Mouse (Mus musculus): Measurements from ENCODE around the gene Hist1h3f. TPM values are rescaled to one million over a fixed set of nuclear protein-coding genes. Genes with fewer than 3 reads are reported as not detected.
"Not testable (repeated sequence)": the region's sequence is repeated elsewhere in the genome, so short reads cannot be mapped to it uniquely, and the experiment has no call there.

Hist1h3f gene
- total RNA-seq, 1 experiment from 2014 or later, result 24.1 TPM

GRCm38 (mm10) chr13:23574546-23575170, 30.8 kb downstream of the Hist1h3f start:
- ATAC-seq (ENCODE audit: extremely low read depth, insufficient number of reproducible peaks, low FRiP score, poor library complexity, severe bottlenecking), result not testable (repeated sequence)

GRCm38 (mm10) chr13:23575271-23575851, 31.5 kb downstream of the Hist1h3f start, which contains the start of gene Hist1h3d:
Gene Hist1h3d, plus strand, starts transcription at chr13:23575763.
- ATAC-seq (ENCODE audit: extremely low read depth, insufficient number of reproducible peaks, low FRiP score, poor library complexity, severe bottlenecking), result peak; percentile 53; the same call in 1 of the 2 replicates

GRCm38 (mm10) chr13:23575864-23576313, 32.0 kb downstream of the Hist1h3f start:
- ATAC-seq (ENCODE audit: extremely low read depth, insufficient number of reproducible peaks, low FRiP score, poor library complexity, severe bottlenecking), result not testable (repeated sequence)

DNA sequence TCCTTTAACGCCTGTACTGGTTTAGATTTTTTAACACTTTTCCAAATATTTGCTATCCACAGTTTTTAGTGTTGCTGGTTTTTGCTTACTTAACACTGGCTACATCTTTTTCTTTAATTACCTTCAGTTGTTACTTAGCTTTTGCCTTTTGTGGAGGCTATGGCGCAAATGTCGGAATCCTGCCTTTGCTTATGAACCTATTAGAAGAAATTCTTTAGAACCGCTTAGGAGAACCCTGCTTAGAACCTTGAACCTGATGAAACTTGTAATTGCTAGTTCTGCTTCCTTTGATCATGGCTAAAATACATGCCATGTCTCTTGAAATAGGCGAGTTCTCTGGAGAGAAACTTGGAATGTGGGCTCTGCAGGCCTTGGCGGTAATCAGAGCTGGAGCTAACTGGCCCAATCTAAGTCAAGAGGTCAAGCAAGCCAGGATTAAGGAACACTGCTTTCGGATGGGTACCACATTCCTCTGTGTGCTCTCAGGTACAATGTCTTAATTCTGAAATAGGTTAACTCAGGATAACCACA, 32.6 kb downstream of the Hist1h3f start:
- no peak for ATAC-seq (ENCODE audit: extremely low read depth, insufficient number of reproducible peaks, low FRiP score, poor library complexity, severe bottlenecking)

- ATAC-seq (ENCODE audit: extremely low read depth, insufficient number of reproducible peaks, low FRiP score, poor library complexity, severe bottlenecking), result no peak
Measured at GRCm38 (mm10) chr13:23576906-23577639, 33.2 kb downstream of the Hist1h3f start.

DNA sequence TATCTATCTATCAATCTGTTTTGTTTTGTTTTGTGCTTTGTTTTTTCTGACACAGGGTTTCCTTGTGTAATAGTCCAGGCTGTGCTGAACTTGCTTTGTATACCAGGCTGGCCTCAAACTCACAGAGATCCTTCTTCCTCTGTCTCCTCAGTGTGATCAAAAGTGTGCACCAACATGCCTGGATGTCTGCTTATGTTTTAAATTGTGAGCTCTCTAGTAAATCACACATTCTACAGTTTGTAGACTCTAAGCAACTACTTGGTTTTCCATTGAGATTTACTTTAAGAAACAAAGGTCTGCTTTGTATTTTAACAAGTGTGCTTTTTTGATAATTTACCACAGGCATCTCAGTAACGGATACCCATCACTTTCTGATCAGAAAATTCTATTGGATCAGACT, 34.0 kb downstream of the Hist1h3f start:
- no peak for ATAC-seq (ENCODE audit: extremely low read depth, insufficient number of reproducible peaks, low FRiP score, poor library complexity, severe bottlenecking)

GRCm38 (mm10) chr13:23581408-23582218, 37.8 kb downstream of the Hist1h3f start, which contains the start of gene Hist1h4d:
Gene Hist1h4d, plus strand, starts transcription at chr13:23581598.
- ATAC-seq (ENCODE audit: extremely low read depth, insufficient number of reproducible peaks, low FRiP score, poor library complexity, severe bottlenecking), result peak; percentile 62

- no peak for ATAC-seq (ENCODE audit: extremely low read depth, insufficient number of reproducible peaks, low FRiP score, poor library complexity, severe bottlenecking)
Measured at GRCm38 (mm10) chr13:23582219-23583056, 38.6 kb downstream of the Hist1h3f start.

DNA sequence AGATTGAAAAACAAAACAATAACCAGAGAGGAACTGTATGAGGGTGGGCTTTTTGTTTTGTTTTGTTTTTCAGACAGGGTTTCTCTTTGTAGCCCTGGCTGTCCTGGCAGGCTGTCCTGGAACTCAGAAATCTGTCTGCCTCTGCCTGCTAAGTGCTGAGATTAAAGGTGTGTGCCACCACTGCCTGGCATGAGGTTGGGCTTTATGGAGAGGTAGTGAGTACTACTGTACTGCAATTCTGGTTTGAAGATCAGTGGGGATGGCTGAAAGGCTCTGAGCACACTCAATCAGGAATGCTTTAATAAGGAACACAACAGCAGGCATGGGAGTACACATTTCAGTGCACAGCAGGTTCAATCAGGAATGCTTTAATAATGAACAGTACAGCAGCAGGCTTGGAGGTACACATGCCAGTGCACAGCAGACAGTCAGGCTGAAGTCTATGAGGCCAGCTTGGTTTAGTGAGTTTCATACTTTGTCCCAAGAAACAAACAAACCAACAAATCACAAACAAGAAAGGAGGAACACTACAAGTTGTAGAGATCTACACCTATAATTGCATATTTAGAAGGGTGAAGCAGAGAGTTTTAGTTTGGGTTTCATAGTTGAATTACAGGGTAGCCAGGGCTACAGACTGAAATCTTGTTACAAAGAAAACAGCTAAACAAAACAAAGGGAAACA, 39.7 kb downstream of the Hist1h3f start:
- no peak for ATAC-seq (ENCODE audit: extremely low read depth, insufficient number of reproducible peaks, low FRiP score, poor library complexity, severe bottlenecking)

- no peak for ATAC-seq (ENCODE audit: extremely low read depth, insufficient number of reproducible peaks, low FRiP score, poor library complexity, severe bottlenecking)
Measured at GRCm38 (mm10) chr13:23584331-23584730, 40.5 kb downstream of the Hist1h3f start.

- ATAC-seq (ENCODE audit: extremely low read depth, insufficient number of reproducible peaks, low FRiP score, poor library complexity, severe bottlenecking), result peak; percentile 42; the same call in 1 of the 2 replicates
Measured at GRCm38 (mm10) chr13:23585029-23585441, 41.2 kb downstream of the Hist1h3f start.

DNA sequence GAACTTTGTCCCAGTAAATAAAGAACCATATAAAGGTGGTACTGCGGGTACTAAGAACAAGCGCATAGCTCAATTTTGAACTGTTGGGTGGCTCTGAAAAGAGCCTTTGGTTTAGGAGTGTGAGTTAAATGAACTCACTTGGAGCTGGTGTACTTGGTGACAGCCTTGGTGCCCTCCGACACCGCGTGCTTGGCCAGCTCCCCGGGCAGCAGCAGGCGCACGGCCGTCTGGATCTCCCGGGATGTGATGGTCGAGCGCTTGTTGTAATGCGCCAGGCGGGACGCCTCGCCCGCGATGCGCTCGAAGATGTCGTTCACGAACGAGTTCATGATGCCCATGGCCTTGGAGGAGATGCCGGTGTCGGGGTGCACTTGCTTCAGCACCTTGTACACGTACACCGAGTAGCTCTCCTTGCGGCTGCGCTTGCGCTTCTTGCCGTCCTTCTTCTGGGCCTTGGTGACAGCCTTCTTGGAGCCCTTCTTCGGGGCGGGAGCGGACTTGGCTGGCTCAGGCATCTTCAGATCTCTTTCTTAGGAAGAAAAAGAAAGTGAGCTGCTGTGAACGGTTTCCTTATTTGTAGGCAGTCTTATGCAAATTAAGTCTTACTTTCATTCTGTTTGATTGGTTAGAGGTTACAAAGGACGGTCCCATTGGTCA, 41.7 kb downstream of the Hist1h3f start:
- ATAC-seq (ENCODE audit: extremely low read depth, insufficient number of reproducible peaks, low FRiP score, poor library complexity, severe bottlenecking), result peak; percentile 86

- no peak for ATAC-seq (ENCODE audit: extremely low read depth, insufficient number of reproducible peaks, low FRiP score, poor library complexity, severe bottlenecking)
Measured at GRCm38 (mm10) chr13:23586099-23586939, 42.5 kb downstream of the Hist1h3f start.

- ATAC-seq (ENCODE audit: extremely low read depth, insufficient number of reproducible peaks, low FRiP score, poor library complexity, severe bottlenecking), result no peak
Measured at GRCm38 (mm10) chr13:23586940-23587225, 43.0 kb downstream of the Hist1h3f start.

GRCm38 (mm10) chr13:23591206-23591605, 47.4 kb downstream of the Hist1h3f start:
- ATAC-seq (ENCODE audit: extremely low read depth, insufficient number of reproducible peaks, low FRiP score, poor library complexity, severe bottlenecking), result no peak

DNA sequence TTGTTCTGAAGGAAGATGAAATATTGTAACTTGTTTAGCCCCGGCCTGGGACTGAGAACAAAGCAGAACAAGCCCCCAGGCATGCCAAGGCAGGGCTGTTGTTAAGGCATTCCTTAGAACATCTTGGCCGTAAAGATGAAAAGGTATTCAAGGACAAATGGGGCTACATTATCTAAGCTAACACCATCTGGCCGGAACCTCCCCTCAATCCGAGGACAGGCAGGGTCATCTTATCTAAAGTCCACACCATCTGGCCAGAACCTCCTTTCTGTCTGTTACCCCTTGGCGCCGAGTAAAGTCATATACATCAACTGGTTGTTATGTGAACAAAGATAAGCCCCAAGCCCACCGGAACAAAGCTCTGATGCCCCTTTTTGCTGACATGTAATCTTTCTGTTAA, 48.0 kb downstream of the Hist1h3f start:
- not testable (repeated sequence) for ATAC-seq (ENCODE audit: extremely low read depth, insufficient number of reproducible peaks, low FRiP score, poor library complexity, severe bottlenecking)

Measured in neutrophil, adult 5-6 weeks (primary cell).